Mouse (Mus musculus) myocyte (in vitro differentiated cells): Measurements from ENCODE around the gene Rab6a. TPM values are rescaled to one million over a fixed set of nuclear protein-coding genes. Genes with fewer than 3 reads are reported as not detected.

Experiments
- H3K27me3 ChIP-seq: one replicate; pipeline ENCODE4 v1.6.1; 2011; ENCODE audit not compliant: control insufficient read depth, insufficient read depth, insufficient read length
- H3K36me3 ChIP-seq: one replicate; pipeline ENCODE4 v1.6.1; 2011; ENCODE audit not compliant: control insufficient read depth, insufficient read depth
- H3K4me2 ChIP-seq: one replicate; pipeline ENCODE4 v1.6.1; 2011; ENCODE audit warnings: low read depth, control low read depth
- H3K4me3 ChIP-seq: one replicate; pipeline ENCODE4 v1.5.1; 2011; ENCODE audit warnings: mild to moderate bottlenecking, control low read depth, moderate library complexity
- H3K79me2 ChIP-seq: one replicate; pipeline ENCODE4 v1.6.1; 2011; ENCODE audit not compliant: control insufficient read depth, insufficient read depth
- H3ac ChIP-seq: one replicate; pipeline ENCODE4 v1.6.1; 2011; ENCODE audit not compliant: control insufficient read depth, insufficient read length
- CEBPB ChIP-seq: IDR thresholded peaks from 2 replicates; pipeline ENCODE4 v1.6.1; 2011; ENCODE audit warnings: mild to moderate bottlenecking, moderate library complexity; ENCODE audit not compliant: poor library complexity, insufficient read depth, severe bottlenecking
- E2F4 ChIP-seq: IDR thresholded peaks from one replicate; pipeline ENCODE4 v1.6.1; 2011; ENCODE audit warnings: mild to moderate bottlenecking, control low read depth, moderate library complexity; ENCODE audit not compliant: insufficient read depth
- MAX ChIP-seq: IDR thresholded peaks from one replicate; pipeline ENCODE4 v1.6.1; 2011; ENCODE audit warnings: low read depth, mild to moderate bottlenecking, control low read depth
- MYOD1 ChIP-seq, 3 experiments: IDR thresholded peaks; one replicate each; pipeline ENCODE4 v1.6.1; 2011; ENCODE audit warnings: control low read depth in 2 of 3, low read depth in 2 of 3, mild to moderate bottlenecking in 2 of 3, moderate library complexity in 1 of 3; ENCODE audit not compliant: insufficient read length in 2 of 3, control insufficient read depth in 1 of 3
- MYOG ChIP-seq, 3 experiments: IDR thresholded peaks; one replicate each; pipeline ENCODE4 v1.6.1; 2011; ENCODE audit warnings: control low read depth in 2 of 3, low read depth in 2 of 3, mild to moderate bottlenecking in 2 of 3; ENCODE audit not compliant: insufficient read length in 2 of 3, control insufficient read depth in 1 of 3, insufficient read depth in 1 of 3
- POLR2A ChIP-seq: IDR thresholded peaks from one replicate; pipeline ENCODE4 v1.6.1; 2011; ENCODE audit warnings: low read depth, mild to moderate bottlenecking, control low read depth, moderate library complexity; ENCODE audit not compliant: insufficient read length
- POLR2AphosphoS2 ChIP-seq: IDR thresholded peaks from one replicate; pipeline ENCODE4 v1.6.1; 2011; ENCODE audit warnings: low read depth, control low read depth; ENCODE audit not compliant: insufficient read length
- REST ChIP-seq: IDR thresholded peaks from one replicate; pipeline ENCODE4 v1.6.1; 2011; ENCODE audit warnings: mild to moderate bottlenecking, control low read depth, moderate library complexity; ENCODE audit not compliant: insufficient read depth, insufficient read length
- SRF ChIP-seq: IDR thresholded peaks from one replicate; pipeline ENCODE4 v1.6.1; 2011; ENCODE audit warnings: low read depth; ENCODE audit not compliant: control insufficient read depth, insufficient read length
- TCF12 ChIP-seq: IDR thresholded peaks from one replicate; pipeline ENCODE4 v1.6.1; 2011; ENCODE audit warnings: mild to moderate bottlenecking, control low read depth; ENCODE audit not compliant: poor library complexity, insufficient read depth, severe bottlenecking
- TCF3 ChIP-seq: IDR thresholded peaks from one replicate; pipeline ENCODE4 v1.6.1; 2011; ENCODE audit warnings: low read depth, control low read depth; ENCODE audit not compliant: insufficient read length
- USF1 ChIP-seq: IDR thresholded peaks from one replicate; pipeline ENCODE4 v1.6.1; 2011; ENCODE audit warnings: low read depth, mild to moderate bottlenecking, control low read depth, moderate library complexity
- polyA plus RNA-seq: library from polyadenylated mRNA; unstranded; fragments of >200 nt; fragmentation: generic; extraction: Trizol; gene quantifications from one replicate; pipeline ENCODE4 v1.2.1, GENCODE M21; 2012; ENCODE audit warnings: missing spikeins

Gene Rab6a
- polyA plus RNA-seq, 1 experiment = 48.5 TPM

DNA sequence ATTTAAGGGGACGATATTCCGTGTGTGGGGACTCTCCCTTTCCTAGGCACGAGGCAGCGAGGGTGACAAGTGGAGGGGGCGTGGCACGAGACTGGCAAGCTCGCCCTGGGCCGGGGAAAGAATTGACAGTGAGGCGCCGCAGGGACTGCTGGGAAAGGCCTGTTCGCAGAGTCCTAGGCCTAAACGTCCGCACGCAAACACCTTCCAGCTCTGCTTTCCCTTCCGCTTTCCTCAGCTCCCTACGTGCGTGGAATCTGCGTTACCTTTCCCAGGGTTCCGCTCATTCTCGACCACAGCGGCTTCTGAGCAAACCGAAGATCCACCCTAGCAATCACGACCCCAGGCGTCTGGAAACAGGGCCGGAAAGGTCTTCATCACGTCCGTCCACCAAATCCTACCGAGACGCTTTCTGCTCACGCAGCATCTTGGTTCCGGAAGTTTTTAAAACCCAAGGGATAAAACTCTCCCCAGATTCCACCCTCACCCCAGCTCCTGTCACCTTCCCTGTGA lies 24.4 kb upstream of the Rab6a start:
- TF ChIP-seq SRF = no peak
- peak; percentile 44 for TF ChIP-seq POLR2A
- no peak for TF ChIP-seq REST
- peak in 1 of 3 experiments; percentile 35 for TF ChIP-seq MYOG (IDR thresholded peaks at IDR 0.05; ENCODE audit: control insufficient read depth in 1 of 3, insufficient read depth in 1 of 3, insufficient read length in 2 of 3, low read depth in 2 of 3)
- no peak for TF ChIP-seq MYOD1 (IDR thresholded peaks at IDR 0.05; ENCODE audit: control insufficient read depth in 1 of 3, insufficient read length in 2 of 3, low read depth in 2 of 3)
- TF ChIP-seq MAX = no peak
- TF ChIP-seq TCF12 = no peak
- no peak for TF ChIP-seq E2F4
- TF ChIP-seq TCF3 = no peak
- TF ChIP-seq POLR2AphosphoS2 = peak; percentile 66
- no peak for TF ChIP-seq CEBPB
- Histone ChIP-seq H3K36me3 (no peaks in the 10 kb centered on the region), H3ac (peak overlapping the region; percentile 48), H3K27me3 (no peaks in the 10 kb centered on the region), H3K79me2 (peaks cover 6% of the 10 kb centered on the region), H3K4me2 (peak overlapping the region; percentile 81), H3K4me3 (peak overlapping the region; percentile 30)

DNA sequence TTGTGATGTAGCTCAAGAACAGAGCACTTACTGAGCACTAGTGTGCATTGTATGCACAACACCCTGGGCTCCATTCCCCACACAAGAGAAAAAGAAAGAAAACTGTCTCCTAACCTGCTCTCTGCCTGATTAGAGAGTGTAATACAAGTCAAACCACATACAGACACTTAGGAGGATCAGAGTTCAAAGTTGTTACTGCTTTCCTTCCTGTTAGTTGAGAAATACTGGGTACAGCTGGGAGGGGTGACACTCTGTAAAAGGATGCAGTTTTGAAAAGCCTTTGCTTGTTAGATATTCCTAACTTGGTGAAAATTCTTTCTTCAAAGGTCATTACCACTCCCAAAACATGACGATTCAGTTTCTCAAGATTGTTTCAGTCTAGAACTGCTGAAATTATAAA lies 17.4 kb upstream of the Rab6a start:
- no peaks in the 10 kb centered on the region for H3K27me3 ChIP-seq
- peak overlapping the region; percentile 66 for H3K4me2 ChIP-seq
- no peaks in the 10 kb centered on the region for H3K79me2 ChIP-seq
- TF ChIP-seq MYOG (IDR thresholded peaks at IDR 0.05; ENCODE audit: control insufficient read depth in 1 of 3, insufficient read depth in 1 of 3, insufficient read length in 2 of 3, low read depth in 2 of 3) (no peak), CEBPB (no peak), E2F4 (no peak), POLR2AphosphoS2 (no peak), TCF12 (no peak), TCF3 (no peak), MYOD1 (IDR thresholded peaks at IDR 0.05; ENCODE audit: control insufficient read depth in 1 of 3, insufficient read length in 2 of 3, low read depth in 2 of 3) (no peak), USF1 (no peak), MAX (no peak), POLR2A (no peak), SRF (no peak), REST (no peak)
- no peak overlapping the region for H3ac ChIP-seq
- H3K4me3 ChIP-seq = no peak overlapping the region
- no peaks in the 10 kb centered on the region for H3K36me3 ChIP-seq

DNA sequence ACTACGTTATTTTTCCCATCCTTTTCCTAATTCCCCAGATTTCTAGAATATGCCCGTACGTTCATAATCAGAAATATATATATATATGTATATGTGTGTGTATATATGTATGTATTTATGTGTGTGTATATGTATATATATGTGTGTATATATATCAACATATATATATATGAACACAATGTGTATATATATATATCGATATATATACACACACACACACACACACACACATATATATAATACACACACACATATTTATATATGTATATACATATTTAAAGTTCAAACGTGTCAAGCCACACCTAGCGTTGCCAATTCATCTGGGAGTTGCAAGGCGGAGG lies 16.7 kb upstream of the Rab6a start:
- Histone ChIP-seq H3K4me3 (peak overlapping the region; percentile 38), H3K27me3 (no peaks in the 10 kb centered on the region), H3ac (no peak overlapping the region), H3K4me2 (peak overlapping the region; percentile 66), H3K36me3 (no peaks in the 10 kb centered on the region), H3K79me2 (no peaks in the 10 kb centered on the region)
- TF ChIP-seq POLR2A (no peak), USF1 (no peak), MAX (no peak), REST (no peak), TCF12 (no peak), CEBPB (no peak), MYOD1 (IDR thresholded peaks at IDR 0.05; ENCODE audit: control insufficient read depth in 1 of 3, insufficient read length in 2 of 3, low read depth in 2 of 3) (no peak), E2F4 (no peak), POLR2AphosphoS2 (no peak), MYOG (IDR thresholded peaks at IDR 0.05; ENCODE audit: control insufficient read depth in 1 of 3, insufficient read depth in 1 of 3, insufficient read length in 2 of 3, low read depth in 2 of 3) (no peak), SRF (no peak), TCF3 (no peak)

DNA sequence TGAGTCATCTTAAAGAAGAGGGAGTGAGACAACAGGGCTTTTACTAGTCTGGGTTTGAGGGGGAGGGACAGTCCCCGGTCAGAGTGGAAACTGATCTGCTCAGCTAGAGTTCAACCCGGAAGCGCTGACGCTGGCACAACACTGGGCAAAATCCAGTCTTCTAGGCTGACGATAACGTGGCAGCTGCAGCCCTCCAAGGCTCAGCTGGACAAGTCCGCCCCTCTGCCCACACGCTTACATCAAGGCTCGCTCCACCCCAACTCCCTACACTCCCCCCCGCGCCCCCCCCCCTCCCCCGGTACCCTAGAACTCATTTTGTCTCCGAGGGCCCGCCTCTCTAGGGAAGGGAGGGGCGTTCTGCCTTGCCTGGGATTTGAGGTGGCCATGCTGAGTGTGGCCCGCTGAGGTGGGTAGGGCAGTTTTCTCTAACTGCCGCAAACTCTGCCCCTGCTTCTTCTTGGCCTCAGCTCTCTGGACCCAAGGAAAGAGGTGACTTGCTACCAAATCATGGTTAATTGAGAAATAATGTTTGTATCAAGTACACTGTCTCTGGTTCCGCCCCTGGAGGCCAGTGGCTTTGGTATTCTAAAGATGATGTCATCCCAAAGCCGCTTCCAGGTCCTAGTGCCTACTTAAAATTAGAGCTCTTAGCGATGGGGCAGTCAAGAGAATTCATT lies 16.2 kb upstream of the Rab6a start:
- no peak for TF ChIP-seq TCF12
- no peak for TF ChIP-seq SRF
- no peak for TF ChIP-seq CEBPB
- peak in 2 of 3 experiments; percentile 61 to 87 for TF ChIP-seq MYOG (IDR thresholded peaks at IDR 0.05; ENCODE audit: control insufficient read depth in 1 of 3, insufficient read depth in 1 of 3, insufficient read length in 2 of 3, low read depth in 2 of 3)
- peak in 2 of 3 experiments; percentile 83 to 93 for TF ChIP-seq MYOD1 (IDR thresholded peaks at IDR 0.05; ENCODE audit: control insufficient read depth in 1 of 3, insufficient read length in 2 of 3, low read depth in 2 of 3)
- no peak for TF ChIP-seq USF1
- peak; percentile 57 for TF ChIP-seq POLR2A
- TF ChIP-seq TCF3 = no peak
- no peak for TF ChIP-seq MAX
- TF ChIP-seq E2F4 = no peak
- TF ChIP-seq POLR2AphosphoS2 = peak; percentile 49
- no peak for TF ChIP-seq REST
- Histone ChIP-seq H3K79me2 (no peaks in the 10 kb centered on the region), H3ac (no peak overlapping the region), H3K4me3 (peak overlapping the region; percentile 38), H3K36me3 (no peaks in the 10 kb centered on the region), H3K4me2 (peak overlapping the region; percentile 80), H3K27me3 (no peaks in the 10 kb centered on the region)
